Mouse (Mus musculus) macrophage (primary cell): Measurements from ENCODE around the gene Rftn1. TPM values are rescaled to one million over a fixed set of nuclear protein-coding genes. Genes with fewer than 3 reads are reported as not detected.

Experiments used
- H3K27ac ChIP-seq: fragments of 350-480 bp; formaldehyde crosslinking; 2 replicates; pipeline ENCODE4 v1.9.0; 2021
- H3K36me3 ChIP-seq: fragments of 350-480 bp; formaldehyde crosslinking; 2 replicates; pipeline ENCODE4 v1.9.0; 2021; ENCODE audit errors: inconsistent target
- H3K4me3 ChIP-seq: fragments of 350-480 bp; formaldehyde crosslinking; 2 replicates; pipeline ENCODE4 v1.9.0; 2021; ENCODE audit errors: inconsistent target
- H3K79me2 ChIP-seq: fragments of 350-480 bp; formaldehyde crosslinking; 2 replicates; pipeline ENCODE4 v1.9.0; 2021; ENCODE audit errors: inconsistent target
- WGBS: methylation state at CpG from one replicate; pipeline ENCODE4 v1.1.7; 2026; ENCODE audit warnings: inconsistent platforms; ENCODE audit not compliant: missing documents; 5-methylcytosine and 5-hydroxymethylcytosine counted together
- polyA plus RNA-seq: library from polyadenylated mRNA; stranded (reverse); fragments of 250-400 nt; gene quantifications from 3 replicates; pipeline ENCODE4 v1.2.4, GENCODE M21; 2018; ENCODE audit warnings: inconsistent platforms

The Rftn1 gene
- polyA plus RNA-seq, 1 experiment from 2014 or later: 50.8 TPM

GRCm38 (mm10) chr17:49993631-49994030, 196.8 kb downstream of the Rftn1 start:
- no peaks in the 10 kb centered on the region for H3K79me2 ChIP-seq
- peaks cover 47% of the 10 kb centered on the region for H3K36me3 ChIP-seq
- no peak overlapping the region for H3K4me3 ChIP-seq
- no peak overlapping the region for H3K27ac ChIP-seq
- 97% methylated on average over 3 of the region's 3 CpGs for WGBS

GRCm38 (mm10) chr17:49992625-49993603, 197.6 kb downstream of the Rftn1 start:
- H3K27ac ChIP-seq: no peak overlapping the region
- WGBS: 91% methylated on average over 11 of the region's 11 CpGs
- H3K79me2 ChIP-seq: no peaks in the 10 kb centered on the region
- H3K36me3 ChIP-seq: peaks cover 50% of the 10 kb centered on the region
- H3K4me3 ChIP-seq: no peak overlapping the region

GRCm38 (mm10) chr17:49989583-49989982, 200.9 kb downstream of the Rftn1 start:
- Histone ChIP-seq H3K79me2 (no peaks in the 10 kb centered on the region), H3K36me3 (peaks cover 54% of the 10 kb centered on the region), H3K27ac (no peak overlapping the region), H3K4me3 (no peak overlapping the region)
- 99% methylated on average over 8 of the region's 8 CpGs for WGBS

- H3K79me2 ChIP-seq: no peaks in the 10 kb centered on the region
- WGBS: 87% methylated on average over 6 of the region's 6 CpGs
- H3K36me3 ChIP-seq: peaks cover 33% of the 10 kb centered on the region; the same call in 1 of the 2 replicates
- H3K27ac ChIP-seq: no peak overlapping the region
- H3K4me3 ChIP-seq: no peak overlapping the region
Observed at GRCm38 (mm10) chr17:49987095-49987494, 203.4 kb downstream of the Rftn1 start.

GRCm38 (mm10) chr17:49983478-49983877, 207.0 kb downstream of the Rftn1 start:
- Histone ChIP-seq H3K4me3 (no peak overlapping the region), H3K36me3 (peaks cover 20% of the 10 kb centered on the region; the same call in 1 of the 2 replicates), H3K79me2 (no peaks in the 10 kb centered on the region), H3K27ac (no peak overlapping the region)
- 96% methylated on average over 5 of the region's 5 CpGs for WGBS

- H3K4me3 ChIP-seq: no peak overlapping the region
- H3K27ac ChIP-seq: no peak overlapping the region
- H3K79me2 ChIP-seq: no peaks in the 10 kb centered on the region
- H3K36me3 ChIP-seq: peaks cover 14% of the 10 kb centered on the region; the same call in 1 of the 2 replicates
- WGBS: 51% methylated on average over 5 of the region's 6 CpGs
Observed at GRCm38 (mm10) chr17:49982611-49983390, 207.7 kb downstream of the Rftn1 start.

GRCm38 (mm10) chr17:49981591-49981990, 208.9 kb downstream of the Rftn1 start:
- no peaks in the 10 kb centered on the region for H3K79me2 ChIP-seq
- 98% methylated on average over 4 of the region's 4 CpGs for WGBS
- H3K4me3 ChIP-seq: no peak overlapping the region
- H3K27ac ChIP-seq: no peak overlapping the region
- peaks cover 5% of the 10 kb centered on the region; the same call in 1 of the 2 replicates for H3K36me3 ChIP-seq

GRCm38 (mm10) chr17:49979761-49980285, 210.7 kb downstream of the Rftn1 start:
- Histone ChIP-seq H3K27ac (no peak overlapping the region), H3K4me3 (no peak overlapping the region), H3K79me2 (no peaks in the 10 kb centered on the region), H3K36me3 (no peaks in the 10 kb centered on the region)
- WGBS: 94% methylated on average over 4 of the region's 4 CpGs

- no peaks in the 10 kb centered on the region for H3K36me3 ChIP-seq
- H3K79me2 ChIP-seq: no peaks in the 10 kb centered on the region
- H3K4me3 ChIP-seq: no peak overlapping the region
- 97% methylated on average over 3 of the region's 3 CpGs for WGBS
- no peak overlapping the region for H3K27ac ChIP-seq
Observed at GRCm38 (mm10) chr17:49977424-49977790, 213.1 kb downstream of the Rftn1 start.

- Histone ChIP-seq H3K36me3 (no peaks in the 10 kb centered on the region), H3K4me3 (no peak overlapping the region), H3K27ac (no peak overlapping the region), H3K79me2 (no peaks in the 10 kb centered on the region)
- 100% methylated on average over 4 of the region's 4 CpGs for whole genome bisulfite sequencing
Observed at GRCm38 (mm10) chr17:49976678-49977423, 213.6 kb downstream of the Rftn1 start.

GRCm38 (mm10) chr17:49975481-49975880, 215.0 kb downstream of the Rftn1 start:
- H3K79me2 ChIP-seq: no peaks in the 10 kb centered on the region
- H3K4me3 ChIP-seq: no peak overlapping the region
- WGBS: 91% methylated on average over 7 of the region's 7 CpGs
- no peak overlapping the region for H3K27ac ChIP-seq
- H3K36me3 ChIP-seq: no peaks in the 10 kb centered on the region

- Histone ChIP-seq H3K36me3 (no peaks in the 10 kb centered on the region), H3K79me2 (no peaks in the 10 kb centered on the region), H3K4me3 (no peak overlapping the region), H3K27ac (no peak overlapping the region)
- 98% methylated on average over 6 of the region's 6 CpGs for WGBS
Observed at GRCm38 (mm10) chr17:49974996-49975395, 215.5 kb downstream of the Rftn1 start.

GRCm38 (mm10) chr17:49972164-49972563, 218.3 kb downstream of the Rftn1 start:
- Histone ChIP-seq H3K4me3 (no peak overlapping the region), H3K36me3 (no peaks in the 10 kb centered on the region), H3K27ac (no peak overlapping the region), H3K79me2 (no peaks in the 10 kb centered on the region)
- 90% methylated on average over 1 of the region's 1 CpGs for WGBS

- no peaks in the 10 kb centered on the region for H3K79me2 ChIP-seq
- no peak overlapping the region for H3K27ac ChIP-seq
Observed at GRCm38 (mm10) chr17:49971057-49971456, 219.4 kb downstream of the Rftn1 start.

More at GRCm38 (mm10) chr17:49971057-49971456, 219.4 kb downstream of the Rftn1 start:
- no peak overlapping the region for H3K4me3 ChIP-seq
- H3K36me3 ChIP-seq: no peaks in the 10 kb centered on the region
